ENCODE assay signal across 7 mouse cellular contexts in genomic region chr17:47009546-47009897, GRCm38 (mm10). TPM values are rescaled to one million over a fixed set of nuclear protein-coding genes. Genes with fewer than 3 reads are reported as not detected.
DNase-seq lines count a peak whose midpoint lies in the region; ATAC-seq and TF ChIP-seq lines count a peak whose summit lies in the region.

No protein-coding gene starts in this region.

- H3K36me3 ChIP-seq in lung, embryonic 14.5 days (ENCODE audit: insufficient read depth): peaks cover 5% of the 10 kb centered on the region; the same call in 1 of the 2 replicates
- H3K36me3 ChIP-seq in forebrain, embryonic 15.5 days: 0 out of 2 replicates have a peak, but pooled peaks cover 2% of the 10 kb centered on the region
- peaks cover 6% of the 10 kb centered on the region for H3K36me3 ChIP-seq in limb, embryonic 14.5 days (ENCODE audit: control insufficient read depth, insufficient read depth, low read length)

- WGBS in lung, embryonic 14.5 days: under 1% methylated on average over 13 of the region's 13 CpGs
- WGBS in forebrain, embryonic 15.5 days: 2% methylated on average over 13 of the region's 13 CpGs
- WGBS in limb, embryonic 14.5 days: under 1% methylated on average over 13 of the region's 13 CpGs
- whole genome bisulfite sequencing in olfactory bulb, adult 2 months: under 1% methylated on average over 13 of the region's 13 CpGs

- H3K27ac ChIP-seq in lung, embryonic 14.5 days (ENCODE audit: low read depth): peak overlapping the region; percentile 98
- peak overlapping the region; percentile 84 for H3K27ac ChIP-seq in bone marrow macrophage, adult 2 months (ENCODE audit: insufficient read depth, low read depth, low read length)
- H3K27ac ChIP-seq in forebrain, embryonic 15.5 days (replicated peaks): peak overlapping the region; percentile 87
- peak overlapping the region; percentile 88 for H3K27ac ChIP-seq in limb, embryonic 14.5 days (replicated peaks; ENCODE audit: low read depth, low read length)
- H3K27ac ChIP-seq in olfactory bulb, adult 2 months (ENCODE audit: insufficient read depth, low read depth, low read length): peak overlapping the region; percentile 84

- H3K27me3 ChIP-seq in lung, embryonic 14.5 days (ENCODE audit: insufficient read depth, low read length): no peaks in the 10 kb centered on the region
- H3K27me3 ChIP-seq in forebrain, embryonic 15.5 days: no peaks in the 10 kb centered on the region
- H3K27me3 ChIP-seq in limb, embryonic 14.5 days (ENCODE audit: control insufficient read depth, insufficient read depth, low read length): no peaks in the 10 kb centered on the region

- peak overlapping the region; percentile 94 for H3K4me3 ChIP-seq in lung, embryonic 14.5 days (ENCODE audit: low read depth, low read length)
- H3K4me3 ChIP-seq in bone marrow macrophage, adult 2 months (ENCODE audit: insufficient read depth, low read length): peak overlapping the region; percentile 84
- peak overlapping the region; percentile 95 for H3K4me3 ChIP-seq in forebrain, embryonic 15.5 days
- peak overlapping the region; percentile 97 for H3K4me3 ChIP-seq in limb, embryonic 14.5 days (replicated peaks; ENCODE audit: low read length)
- H3K4me3 ChIP-seq in olfactory bulb, adult 2 months (ENCODE audit: insufficient read depth, low read depth, low read length): peak overlapping the region; percentile 89

- DNase-seq in lung, embryonic 14.5 days: no peak
- DNase-seq in lung, postnatal 25 days (ENCODE audit: low spot score): no peak
- DNase-seq in limb, embryonic 14.5 days (ENCODE audit: low spot score): no peak
- no peak for DNase-seq in gastrocnemius, postnatal 36 days

- no peak for TF ChIP-seq CTCF in lung, embryonic 14.5 days (IDR thresholded peaks at IDR 0.05; ENCODE audit: low read depth)
- no peak for TF ChIP-seq CTCF in bone marrow macrophage, adult 2 months (IDR thresholded peaks at IDR 0.05; ENCODE audit: low read depth, low read length)
- no peak for TF ChIP-seq CTCF in olfactory bulb, adult 2 months (IDR thresholded peaks at IDR 0.05; ENCODE audit: insufficient read depth, low read depth, low read length)

- H3K4me1 ChIP-seq in lung, embryonic 14.5 days (ENCODE audit: insufficient read depth): peaks cover 8% of the 10 kb centered on the region
- peaks cover 26% of the 10 kb centered on the region for H3K4me1 ChIP-seq in bone marrow macrophage, adult 2 months (ENCODE audit: control insufficient read depth, insufficient read depth, low read length)
- peaks cover 33% of the 10 kb centered on the region for H3K4me1 ChIP-seq in forebrain, embryonic 15.5 days
- H3K4me1 ChIP-seq in limb, embryonic 14.5 days (ENCODE audit: control insufficient read depth, insufficient read depth, low read length): peaks cover 10% of the 10 kb centered on the region
- peaks cover 14% of the 10 kb centered on the region for H3K4me1 ChIP-seq in olfactory bulb, adult 2 months (ENCODE audit: control insufficient read depth, insufficient read depth, low read length)

- peak overlapping the region; percentile 80 for H3K4me2 ChIP-seq in lung, embryonic 14.5 days
- H3K4me2 ChIP-seq in forebrain, embryonic 15.5 days (replicated peaks): peak overlapping the region; percentile 77
- H3K4me2 ChIP-seq in limb, embryonic 14.5 days (replicated peaks; ENCODE audit: low read depth, low read length, severe bottlenecking): peak overlapping the region; percentile 69

- intact Hi-C loops in gastrocnemius, postnatal 36 days (cut with DNase I): no loop called here

- H3K9ac ChIP-seq in lung, embryonic 14.5 days: peak overlapping the region; percentile 93
- H3K9ac ChIP-seq in forebrain, embryonic 15.5 days (replicated peaks): peak overlapping the region; percentile 92
- peak overlapping the region; percentile 96 for H3K9ac ChIP-seq in limb, embryonic 14.5 days (ENCODE audit: low read depth, low read length, severe bottlenecking)

- ATAC-seq in lung, embryonic 14.5 days (ENCODE audit: insufficient read depth): 0 out of 2 replicates have a peak, but pooled peaks have one; percentile 1
- ATAC-seq in forebrain, embryonic 15.5 days (replicated peaks): no peak
- ATAC-seq in limb, embryonic 14.5 days (ENCODE audit: low FRiP score, low read depth): no peak

- no peak for TF ChIP-seq POLR2A in bone marrow macrophage, adult 2 months (IDR thresholded peaks at IDR 0.05; ENCODE audit: borderline replicate concordance, low read depth, low read length)
- TF ChIP-seq POLR2A in limb, embryonic 14.5 days (IDR thresholded peaks at IDR 0.05; ENCODE audit: borderline replicate concordance, extremely low read depth, insufficient read depth, insufficient read length): no peak
- no peak for TF ChIP-seq POLR2A in olfactory bulb, adult 2 months (IDR thresholded peaks at IDR 0.05; ENCODE audit: insufficient read depth, low read depth, low read length)

- H3K9me3 ChIP-seq in lung, embryonic 14.5 days (ENCODE audit: low read depth, low read length): no peaks in the 10 kb centered on the region
- no peaks in the 10 kb centered on the region for H3K9me3 ChIP-seq in forebrain, embryonic 15.5 days
- no peaks in the 10 kb centered on the region for H3K9me3 ChIP-seq in limb, embryonic 14.5 days (ENCODE audit: control insufficient read depth, low read length)

RNA-seq across cellular contexts. Expression of gene Ubr2, which starts 0.8 kb away (rescaled TPM):
- 26.8 and 28.6 TPM in 2 replicates for polyA plus RNA-seq in lung, embryonic 14.5 days (2014; fragmentation: Nextera tagmentation; extraction: Ambion mirVana)
- 53.7 and 55.1 TPM in 2 replicates for polyA plus RNA-seq in bone marrow macrophage, adult 2 months (2012; ENCODE audit: insufficient read depth, insufficient read length, missing spikeins)
- 17.3 and 17.4 TPM in 2 replicates for polyA plus RNA-seq in forebrain, embryonic 15.5 days (2015; fragmentation: Nextera tagmentation; extraction: Ambion mirVana)
- polyA plus RNA-seq in limb, embryonic 14.5 days (2012; rRNA removed): 35.7 and 36.1 TPM in 2 replicates
- 23.3 and 25.2 TPM in 2 replicates for polyA plus RNA-seq in limb, embryonic 14.5 days (2014; fragmentation: Nextera tagmentation; extraction: Ambion mirVana)
- polyA plus RNA-seq in olfactory bulb, adult 2 months (2012; ENCODE audit: insufficient read depth, insufficient read length, low replicate concordance, missing spikeins): 289 TPM in 1 of 2 replicates, not detected in the other
- 10 to 100 TPM; 50.2 to 54.2 TPM for total RNA-seq in gastrocnemius, postnatal 36 days (2021)
